Mouse (Mus musculus) midbrain, embryonic 11.5 days (tissue): ENCODE results near the gene Fmnl2. TPM values are rescaled to one million over a fixed set of nuclear protein-coding genes. Genes with fewer than 3 reads are reported as not detected.

Source experiments
- ATAC-seq: fragments of 200-750 bp; cut with Nextera tagmentation; 2 replicates; pipeline ENCODE4 v1.8.0; 2017; ENCODE audit warnings: moderate TSS enrichment, moderate library complexity; ENCODE audit not compliant: low FRiP score
- DNase-seq: peaks from one replicate; pipeline ENCODE4 v3.0.0; 2015; ENCODE audit warnings: low spot score; ENCODE audit errors: missing footprints
- H3K27ac ChIP-seq: fragments of 300-500 bp; sonication (generic); 2 replicates; pipeline ENCODE4 v1.5.1; 2014; ENCODE audit warnings: low read depth, low read length
- H3K27me3 ChIP-seq: fragments of 300-500 bp; sonication (generic); 2 replicates; pipeline ENCODE4 v1.6.1; 2014; ENCODE audit warnings: mild to moderate bottlenecking, low read length, moderate library complexity, mixed read lengths; ENCODE audit not compliant: control insufficient read depth, insufficient read depth
- H3K36me3 ChIP-seq: fragments of 300-500 bp; sonication (generic); 2 replicates; pipeline ENCODE4 v1.6.1; 2014; ENCODE audit warnings: mild to moderate bottlenecking, low read length, moderate library complexity, mixed read lengths; ENCODE audit not compliant: control insufficient read depth, insufficient read depth
- H3K4me1 ChIP-seq: fragments of 300-500 bp; sonication (generic); 2 replicates; pipeline ENCODE4 v1.6.1; 2014; ENCODE audit warnings: low read length; ENCODE audit not compliant: control insufficient read depth, insufficient read depth
- H3K4me2 ChIP-seq: fragments of 300-500 bp; sonication (generic); 2 replicates; pipeline ENCODE4 v1.6.1; 2014; ENCODE audit warnings: mild to moderate bottlenecking, moderate library complexity
- H3K4me3 ChIP-seq: fragments of 300-500 bp; sonication (generic); 2 replicates; pipeline ENCODE4 v1.5.1; 2014; ENCODE audit warnings: low read depth, low read length
- H3K9ac ChIP-seq: fragments of 300-500 bp; sonication (generic); 2 replicates; pipeline ENCODE4 v1.6.1; 2014; ENCODE audit warnings: low read length
- H3K9me3 ChIP-seq: fragments of 300-500 bp; sonication (generic); 2 replicates; pipeline ENCODE4 v1.6.1; 2016; ENCODE audit warnings: low read length; ENCODE audit not compliant: control insufficient read depth
- WGBS: fragments of 180-500 bp; shearing (Covaris S2); extraction: QIAGEN DNeasy Blood & Tissue Kit; methylation state at CpG from one replicate; pipeline ENCODE4 v1.1.7; 2014; 5-methylcytosine and 5-hydroxymethylcytosine counted together
- polyA plus RNA-seq: library from polyadenylated mRNA; unstranded; fragments of >200 nt; fragmentation: Nextera tagmentation; extraction: Ambion mirVana; gene quantifications from 2 replicates; pipeline ENCODE4 v1.2.1, GENCODE M21; 2014

The Fmnl2 gene
- polyA plus RNA-seq, 1 experiment from 2014 or later: 9.4 TPM

DNA sequence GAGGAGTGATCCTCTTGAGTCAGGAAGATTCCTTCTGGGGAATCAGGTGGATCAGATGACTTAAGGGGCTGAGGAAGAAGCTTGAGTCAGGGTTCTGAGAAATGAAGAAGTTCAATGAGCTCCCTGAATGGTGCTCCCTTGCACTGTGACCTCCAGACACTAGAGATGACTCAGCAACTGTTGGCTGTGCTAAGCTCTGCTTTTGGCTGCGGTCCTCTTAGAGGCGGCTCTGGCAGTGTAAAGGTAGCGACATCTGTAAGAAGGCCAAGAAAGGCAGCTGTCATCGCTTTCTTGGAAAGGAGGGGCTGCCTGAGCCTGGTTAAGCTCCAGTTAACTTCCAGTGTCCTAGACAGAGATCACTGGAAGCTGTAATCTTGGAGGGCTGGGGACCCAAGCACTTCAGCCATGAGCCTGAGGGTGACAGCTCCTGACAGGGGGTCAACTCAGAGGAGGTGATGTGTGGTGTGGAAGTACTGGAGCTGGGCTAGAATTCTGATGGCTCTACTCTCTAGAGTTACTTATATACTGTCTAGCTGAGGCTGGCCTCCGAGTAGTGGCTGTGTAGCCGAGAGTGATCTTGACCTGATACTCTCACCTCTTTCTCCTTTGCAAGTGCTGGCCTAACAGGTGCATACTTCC, 37.4 kb downstream of the Fmnl2 start:
- Histone ChIP-seq H3K4me3 (no peak overlapping the region), H3K4me2 (no peak overlapping the region), H3K9me3 (no peaks in the 10 kb centered on the region), H3K9ac (no peak overlapping the region), H3K27ac (no peak overlapping the region), H3K27me3 (no peaks in the 10 kb centered on the region), H3K36me3 (no peaks in the 10 kb centered on the region), H3K4me1 (no peaks in the 10 kb centered on the region; the same call in 1 of the 2 replicates)
- ATAC-seq (no peak), DNase-seq (no peak)
- 89% methylated on average over 6 of the region's 6 CpGs for WGBS

DNA sequence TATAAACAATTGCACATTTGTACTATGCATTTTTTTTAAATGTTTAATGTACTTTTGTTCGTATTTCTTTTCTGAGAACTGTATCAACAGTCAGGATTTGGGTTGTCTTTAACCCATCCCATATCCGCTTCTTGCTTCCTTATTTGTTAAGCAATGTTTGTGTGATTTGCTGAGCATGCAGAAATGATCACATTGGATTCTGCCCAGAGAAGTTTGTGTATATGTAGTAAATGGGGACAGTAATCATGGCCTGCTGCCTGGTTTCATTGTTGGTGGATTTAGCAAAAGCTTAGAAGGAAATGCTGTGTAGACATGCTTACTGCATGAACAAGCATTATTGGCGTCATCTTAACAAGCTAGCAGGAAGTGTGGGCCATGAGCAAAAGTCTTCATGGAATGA, 39.3 kb downstream of the Fmnl2 start:
- Histone ChIP-seq H3K4me3 (no peak overlapping the region), H3K9me3 (no peaks in the 10 kb centered on the region), H3K9ac (no peak overlapping the region), H3K4me2 (no peak overlapping the region), H3K36me3 (no peaks in the 10 kb centered on the region), H3K27me3 (no peaks in the 10 kb centered on the region), H3K4me1 (no peaks in the 10 kb centered on the region; the same call in 1 of the 2 replicates), H3K27ac (no peak overlapping the region)
- DNase-seq (no peak), ATAC-seq (no peak)
- WGBS: 90% methylated on average over 3 of the region's 3 CpGs

DNA sequence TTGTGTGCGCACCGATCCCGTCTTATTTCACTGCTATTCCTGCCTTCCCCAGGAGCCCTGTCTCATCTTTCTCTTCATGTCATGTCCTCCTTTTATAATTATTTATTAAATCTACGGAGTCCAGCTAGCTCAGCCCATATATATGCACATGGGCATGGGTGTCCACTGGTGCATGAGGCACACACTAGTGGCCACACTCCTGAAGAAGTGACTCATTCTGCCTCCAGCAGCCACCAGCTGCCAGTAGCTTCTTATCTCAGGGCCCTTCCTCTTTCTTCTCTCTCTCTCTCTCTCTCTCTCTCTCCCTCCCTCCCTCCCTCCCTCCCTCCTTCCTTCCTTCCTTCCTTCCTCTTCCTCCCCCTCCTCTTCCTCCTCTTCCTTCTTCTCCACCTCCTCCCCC, 43.1 kb downstream of the Fmnl2 start:
- H3K4me1 ChIP-seq: no peaks in the 10 kb centered on the region; the same call in 1 of the 2 replicates
- H3K27me3 ChIP-seq: no peaks in the 10 kb centered on the region
- H3K36me3 ChIP-seq: no peaks in the 10 kb centered on the region
- 93% methylated on average over 4 of the region's 4 CpGs for WGBS
- no peak overlapping the region for H3K27ac ChIP-seq
- no peak for ATAC-seq
- H3K9me3 ChIP-seq: no peaks in the 10 kb centered on the region
- no peak overlapping the region for H3K4me2 ChIP-seq
- H3K9ac ChIP-seq: no peak overlapping the region
- no peak overlapping the region for H3K4me3 ChIP-seq
- DNase-seq: no peak

DNA sequence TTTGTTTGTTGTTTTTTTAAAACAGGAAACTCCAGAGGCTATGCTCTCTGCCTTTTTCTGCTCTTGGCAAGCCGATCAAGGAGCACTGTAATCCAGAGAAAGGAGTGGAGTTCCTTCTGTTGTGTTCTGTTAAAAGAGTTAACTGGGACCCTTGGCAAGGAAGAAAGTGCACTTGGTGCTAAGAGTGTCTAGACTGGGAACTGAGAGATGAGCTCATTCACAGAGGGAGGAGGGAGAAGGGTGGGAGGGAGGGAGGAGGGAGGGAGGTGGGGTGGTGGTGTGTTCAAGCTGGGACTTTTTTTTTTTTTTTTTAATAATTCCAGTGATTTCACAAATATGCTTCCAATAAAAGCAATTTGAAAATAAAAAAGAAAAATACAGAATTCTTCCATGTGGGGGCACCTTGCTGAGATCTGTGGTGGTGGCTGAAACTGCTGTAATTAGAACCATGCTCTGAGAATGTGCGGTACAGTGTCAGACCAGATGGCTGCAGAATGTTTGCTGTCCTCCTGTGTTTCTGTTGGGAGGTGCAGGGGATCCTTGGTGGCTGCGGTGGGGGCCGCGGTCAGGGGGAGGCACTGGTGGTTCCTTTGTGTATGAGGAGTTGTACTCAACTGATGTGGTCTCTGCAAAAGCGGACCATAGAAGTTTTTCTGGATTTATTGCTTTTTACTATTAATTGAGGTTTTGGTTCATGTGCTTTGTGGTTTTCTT, 43.8 kb downstream of the Fmnl2 start:
- Histone ChIP-seq H3K4me3 (no peak overlapping the region), H3K4me1 (no peaks in the 10 kb centered on the region; the same call in 1 of the 2 replicates), H3K9me3 (no peaks in the 10 kb centered on the region), H3K27ac (no peak overlapping the region), H3K36me3 (no peaks in the 10 kb centered on the region), H3K27me3 (no peaks in the 10 kb centered on the region), H3K4me2 (no peak overlapping the region), H3K9ac (no peak overlapping the region)
- ATAC-seq: no peak
- no peak for DNase-seq
- WGBS: 83% methylated on average over 6 of the region's 6 CpGs

DNA sequence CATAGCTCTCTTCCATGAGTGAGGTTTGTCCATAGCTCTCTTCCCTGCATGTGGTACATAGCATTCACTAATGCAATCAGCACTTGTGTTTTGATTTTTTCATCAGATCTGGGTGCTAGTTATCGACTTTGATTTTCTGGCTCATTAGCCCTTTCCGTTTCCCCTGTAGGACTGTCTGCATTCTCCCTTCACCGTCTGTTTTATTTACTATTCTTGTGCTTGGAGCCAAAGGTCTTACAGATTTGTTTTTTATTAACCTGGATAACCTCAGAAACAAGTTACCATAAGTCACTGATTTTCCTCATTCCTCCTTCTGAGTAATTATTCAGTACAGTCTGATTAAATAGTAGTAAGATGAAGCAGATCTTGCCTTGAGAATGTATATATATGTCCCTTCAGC, 44.8 kb downstream of the Fmnl2 start:
- Histone ChIP-seq H3K4me2 (no peak overlapping the region), H3K4me1 (no peaks in the 10 kb centered on the region; the same call in 1 of the 2 replicates), H3K9ac (no peak overlapping the region), H3K27me3 (no peaks in the 10 kb centered on the region), H3K27ac (no peak overlapping the region), H3K4me3 (no peak overlapping the region), H3K9me3 (no peaks in the 10 kb centered on the region), H3K36me3 (no peaks in the 10 kb centered on the region)
- DNase-seq: no peak
- ATAC-seq: no peak
- 86% methylated on average over 3 of the region's 3 CpGs for WGBS

DNA sequence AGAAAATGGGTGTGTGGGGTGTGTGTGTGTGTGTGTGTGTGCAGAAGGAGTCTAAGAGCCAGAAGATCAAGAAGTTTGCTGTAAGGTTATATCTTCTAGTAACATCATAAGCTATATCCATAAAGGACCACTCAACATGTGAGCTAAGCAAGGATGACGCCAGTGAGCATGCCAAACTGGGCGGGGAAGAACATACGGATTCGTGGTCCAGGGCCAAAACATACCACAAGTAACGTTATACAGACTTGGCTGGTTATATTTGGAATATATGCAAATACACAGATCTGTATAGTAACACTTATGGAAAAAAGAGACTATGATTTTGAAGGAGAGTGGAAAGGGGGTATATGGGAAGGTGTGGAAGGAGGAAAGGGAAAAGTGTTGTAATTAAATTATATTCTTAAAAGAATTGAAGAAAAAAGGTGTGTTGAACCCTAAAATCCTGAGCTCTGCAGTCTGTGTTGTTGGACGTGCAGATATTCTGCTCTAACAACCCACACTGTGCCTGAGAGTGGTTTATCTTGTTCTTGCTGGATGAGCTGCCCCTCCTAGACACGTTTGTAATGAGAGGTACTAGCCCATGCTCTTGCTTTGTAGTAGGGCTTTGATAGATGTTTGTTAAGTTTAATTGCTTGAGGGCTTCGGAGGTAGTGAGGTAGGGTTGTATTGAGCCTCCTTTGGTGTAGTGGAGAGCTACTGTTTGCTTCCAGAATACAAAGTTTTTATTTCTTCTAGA, 45.7 kb downstream of the Fmnl2 start:
- Histone ChIP-seq H3K36me3 (no peaks in the 10 kb centered on the region), H3K9ac (no peak overlapping the region), H3K4me3 (no peak overlapping the region), H3K4me1 (no peaks in the 10 kb centered on the region; the same call in 1 of the 2 replicates), H3K4me2 (no peak overlapping the region), H3K9me3 (no peaks in the 10 kb centered on the region), H3K27ac (no peak overlapping the region), H3K27me3 (no peaks in the 10 kb centered on the region)
- 86% methylated on average over 8 of the region's 8 CpGs for WGBS
- ATAC-seq (no peak), DNase-seq (no peak)

DNA sequence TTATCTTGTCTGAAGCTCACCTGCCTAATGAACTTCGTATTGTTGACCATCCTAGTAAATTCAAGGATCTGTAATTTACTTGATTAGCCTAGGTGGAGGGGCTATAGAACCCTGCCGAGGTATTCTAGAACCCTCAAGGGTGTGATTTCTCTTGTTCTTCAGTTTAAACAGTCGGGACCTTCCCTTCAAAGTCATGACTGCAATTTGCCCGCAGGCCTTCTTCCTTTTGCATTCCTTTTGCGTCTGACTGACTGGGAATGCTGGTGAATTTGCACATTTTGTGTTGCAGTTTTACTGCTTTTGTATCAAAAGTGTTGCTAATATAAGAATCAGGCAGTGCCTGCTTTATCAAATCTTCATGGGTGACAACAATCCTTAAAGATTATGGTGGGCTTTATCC, 46.9 kb downstream of the Fmnl2 start:
- H3K4me2 ChIP-seq: no peak overlapping the region
- H3K9ac ChIP-seq: no peak overlapping the region
- DNase-seq (no peak), ATAC-seq (no peak)
- H3K36me3 ChIP-seq: no peaks in the 10 kb centered on the region
- WGBS: 74% methylated on average over 5 of the region's 5 CpGs
- no peak overlapping the region for H3K27ac ChIP-seq
- no peak overlapping the region for H3K4me3 ChIP-seq
- H3K27me3 ChIP-seq: no peaks in the 10 kb centered on the region
- H3K9me3 ChIP-seq: no peaks in the 10 kb centered on the region
- H3K4me1 ChIP-seq: no peaks in the 10 kb centered on the region

DNA sequence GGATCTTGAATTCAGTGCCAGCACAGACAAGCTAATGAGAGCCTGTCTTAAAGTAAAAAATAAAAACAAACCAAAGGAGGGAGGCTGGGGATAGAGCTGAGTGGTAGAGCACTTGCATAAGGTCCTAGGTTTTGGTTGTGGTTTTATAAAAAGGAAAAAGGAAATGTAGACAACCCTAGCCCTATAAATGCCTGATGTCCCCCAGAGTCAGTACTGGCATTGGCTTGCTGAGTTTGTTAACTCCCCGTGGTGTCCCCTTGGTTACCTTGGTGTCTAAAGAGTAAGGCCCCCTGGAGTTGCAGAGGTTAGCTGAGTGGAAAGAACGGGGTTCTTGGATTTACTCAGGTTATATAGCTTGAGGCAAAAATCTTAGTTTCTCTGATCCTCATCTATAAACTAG, 55.7 kb downstream of the Fmnl2 start:
- 23% methylated on average over 2 of the region's 2 CpGs for WGBS

DNA sequence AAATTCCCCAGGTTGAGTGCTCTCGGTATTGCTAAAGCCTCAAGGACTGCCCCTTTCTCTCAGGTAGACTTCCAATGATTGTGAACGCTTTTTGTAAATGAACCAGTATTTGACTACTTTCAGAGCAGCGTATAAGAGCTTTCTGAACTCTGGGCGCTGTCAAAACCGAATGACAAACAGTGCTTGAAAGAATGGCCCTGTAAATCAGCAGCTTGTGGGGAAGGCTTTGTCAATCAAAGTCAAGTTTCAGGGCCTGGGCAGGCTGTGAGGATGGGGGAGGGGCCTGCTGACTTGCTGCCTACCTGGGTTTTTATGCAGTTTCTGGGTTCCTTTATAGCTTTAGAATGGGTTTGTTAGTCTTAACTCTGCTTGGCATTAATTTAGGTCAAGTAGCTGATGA, 56.1 kb downstream of the Fmnl2 start:
- no peaks in the 10 kb centered on the region for H3K36me3 ChIP-seq
- ATAC-seq (no peak), DNase-seq (no peak)
- 22% methylated on average over 5 of the region's 5 CpGs for WGBS
- H3K4me1 ChIP-seq: 0 out of 2 replicates have a peak, but pooled peaks cover 3% of the 10 kb centered on the region
- no peaks in the 10 kb centered on the region for H3K27me3 ChIP-seq
- no peaks in the 10 kb centered on the region for H3K9me3 ChIP-seq
- no peak overlapping the region for H3K4me3 ChIP-seq
- H3K4me2 ChIP-seq: no peak overlapping the region
- H3K27ac ChIP-seq: no peak overlapping the region
- no peak overlapping the region for H3K9ac ChIP-seq

More for the DNA sequence above, 55.7 kb downstream of the Fmnl2 start:
- no peak for ATAC-seq
- H3K27me3 ChIP-seq: no peaks in the 10 kb centered on the region
- H3K4me3 ChIP-seq: no peak overlapping the region
- H3K4me2 ChIP-seq: no peak overlapping the region
- H3K4me1 ChIP-seq: 0 out of 2 replicates have a peak, but pooled peaks cover 3% of the 10 kb centered on the region
- DNase-seq: no peak
- no peaks in the 10 kb centered on the region for H3K36me3 ChIP-seq
- no peaks in the 10 kb centered on the region for H3K9me3 ChIP-seq
- no peak overlapping the region for H3K9ac ChIP-seq
- no peak overlapping the region for H3K27ac ChIP-seq
